Mouse (Mus musculus) layer of hippocampus, adult 11-12 months (tissue): ENCODE measurements at regions not wholly inside any gene's neighbourhood (a gene's known extent, or its start where the extent isn't known, plus 50 kb on each side); places are given as distances from the start of the nearest gene placed in this dataset.
A peak's percentile ranks its signal among the peaks of the same experiment; 100 is the strongest.
"Not testable (repeated sequence)": the region's sequence is repeated elsewhere in the genome, so short reads cannot be mapped to it uniquely, and the experiment has no call there.

Source experiments
- DNase-seq: peaks from one replicate; pipeline ENCODE4 v3.0.0; 2022; ENCODE audit warnings: low spot score

GRCm38 (mm10) chr8:37048912-37049692, 55.7 kb downstream of the AI429214 start:
- no peak for DNase-seq

- peak; percentile 72 for DNase-seq
These were observed 56.7 kb downstream of the AI429214 start for GRCm38 (mm10) chr8:37049969-37050683.

- no peak for DNase-seq
These were observed 57.3 kb downstream of the AI429214 start for GRCm38 (mm10) chr8:37050684-37051028.

GRCm38 (mm10) chr8:37056376-37056775, 63.0 kb downstream of the AI429214 start:
- no peak for DNase-seq

GRCm38 (mm10) chr8:37058390-37058789, 65.0 kb downstream of the AI429214 start:
- DNase-seq = no peak

GRCm38 (mm10) chr8:37062012-37062944, 68.9 kb downstream of the AI429214 start:
- peak; percentile 63 for DNase-seq

GRCm38 (mm10) chr8:37063764-37064331, 70.4 kb downstream of the AI429214 start:
- DNase-seq = peak; percentile 83

- peak; percentile 14 for DNase-seq
These were observed 79.5 kb downstream of the AI429214 start for GRCm38 (mm10) chr8:37072905-37073304.

GRCm38 (mm10) chr8:37099727-37100126, 106.3 kb downstream of the AI429214 start:
- DNase-seq = no peak

GRCm38 (mm10) chr8:37112386-37112785, 119.0 kb downstream of the AI429214 start:
- DNase-seq = not testable (repeated sequence)

- DNase-seq = no peak
These were observed 132.4 kb downstream of the AI429214 start for GRCm38 (mm10) chr8:37125834-37126233.

- DNase-seq = no peak
These were observed 136.3 kb downstream of the AI429214 start for GRCm38 (mm10) chr8:37129670-37130069.

- no peak for DNase-seq
These were observed 138.6 kb downstream of the AI429214 start for GRCm38 (mm10) chr8:37131988-37132387.

- no peak for DNase-seq
These were observed 141.0 kb downstream of the AI429214 start for GRCm38 (mm10) chr8:37134192-37134964.

GRCm38 (mm10) chr8:37150286-37150685, 156.9 kb downstream of the AI429214 start:
- no peak for DNase-seq

GRCm38 (mm10) chr8:37154361-37154760, 161.0 kb downstream of the AI429214 start:
- no peak for DNase-seq

GRCm38 (mm10) chr8:37154946-37155345, 161.5 kb downstream of the AI429214 start:
- DNase-seq = no peak

GRCm38 (mm10) chr8:37159481-37159880, 166.1 kb downstream of the AI429214 start:
- peak; percentile 79 for DNase-seq

- no peak for DNase-seq
These were observed 203.5 kb downstream of the AI429214 start for GRCm38 (mm10) chr8:37196859-37197258.

- DNase-seq = no peak
These were observed 222.5 kb downstream of the AI429214 start for GRCm38 (mm10) chr8:37215894-37216293.

GRCm38 (mm10) chr8:37227091-37227490, 233.7 kb downstream of the AI429214 start:
- DNase-seq = no peak
